Mouse (Mus musculus) olfactory bulb, adult 2 months (tissue): ENCODE measurements around the gene Prune1. TPM values are rescaled to one million over a fixed set of nuclear protein-coding genes. Genes with fewer than 3 reads are reported as not detected.

ENCODE experiments used
- H3K27ac ChIP-seq: fragments of 200-500 bp; 2 replicates; pipeline ENCODE4 v1.5.1; 2012; ENCODE audit warnings: low read depth, low read length; ENCODE audit not compliant: insufficient read depth
- H3K4me1 ChIP-seq: fragments of 200-500 bp; 2 replicates; pipeline ENCODE4 v1.6.1; 2012; ENCODE audit warnings: low read length; ENCODE audit not compliant: control insufficient read depth, insufficient read depth
- H3K4me3 ChIP-seq: fragments of 200-500 bp; 2 replicates; pipeline ENCODE4 v1.5.1; 2012; ENCODE audit warnings: mild to moderate bottlenecking, low read depth, low read length, moderate library complexity; ENCODE audit not compliant: insufficient read depth
- CTCF ChIP-seq: fragments of 200-500 bp; IDR thresholded peaks from 2 replicates; pipeline ENCODE4 v1.5.1; 2012; ENCODE audit warnings: low read depth, mild to moderate bottlenecking, low read length, moderate library complexity; ENCODE audit not compliant: insufficient read depth
- POLR2A ChIP-seq: fragments of 200-500 bp; IDR thresholded peaks from 2 replicates; pipeline ENCODE4 v1.6.1; 2012; ENCODE audit warnings: mild to moderate bottlenecking, low read depth, low read length, moderate library complexity; ENCODE audit not compliant: insufficient read depth
- WGBS: fragments of 180-500 bp; shearing (Covaris S2); methylation state at CpG from one replicate; pipeline ENCODE4 v1.1.7; 2018; 5-methylcytosine and 5-hydroxymethylcytosine counted together
- polyA plus RNA-seq: library from polyadenylated mRNA; stranded (reverse); fragments of >200 nt; gene quantifications from 2 replicates; pipeline ENCODE4 v1.2.4, GENCODE M21; 2012; ENCODE audit warnings: low replicate concordance; ENCODE audit not compliant: missing spikeins, insufficient read depth, insufficient read length

Gene Prune1
- polyA plus RNA-seq, 1 experiment: not detected

DNA sequence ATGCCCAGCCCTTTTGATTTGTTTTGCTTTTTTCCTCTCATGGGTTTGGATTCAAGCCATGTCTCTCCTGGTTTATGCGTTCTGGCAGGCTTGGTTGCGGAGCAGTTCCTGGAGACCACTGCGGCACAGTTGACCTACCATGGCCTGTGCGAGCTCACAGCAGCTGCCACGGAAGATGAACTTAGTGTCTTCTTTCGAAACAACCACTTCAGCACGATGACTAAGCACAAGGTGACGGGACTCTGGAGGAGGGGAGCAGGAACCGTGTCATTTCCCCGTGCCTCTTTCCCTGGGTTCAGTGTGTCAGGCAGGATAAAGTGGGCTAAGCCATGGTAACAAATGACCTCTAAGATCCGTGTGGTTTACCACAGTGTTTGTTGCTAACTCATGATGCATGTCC is 11.7 kb upstream of the Prune1 start:
- no peak overlapping the region for H3K4me3 ChIP-seq
- 65% methylated on average over 11 of the region's 11 CpGs for WGBS
- TF ChIP-seq CTCF: no peak
- no peak for TF ChIP-seq POLR2A
- H3K27ac ChIP-seq: no peak overlapping the region
- H3K4me1 ChIP-seq: peaks cover 4% of the 10 kb centered on the region; the same call in 1 of the 2 replicates

GRCm38 (mm10) chr3:95292899-95293298 is 11.0 kb upstream of the Prune1 start:
- H3K27ac ChIP-seq: no peak overlapping the region
- WGBS: 91% methylated on average over 2 of the region's 2 CpGs
- H3K4me3 ChIP-seq: no peak overlapping the region
- TF ChIP-seq CTCF (no peak), POLR2A (no peak)
- H3K4me1 ChIP-seq: peaks cover 4% of the 10 kb centered on the region; the same call in 1 of the 2 replicates

DNA sequence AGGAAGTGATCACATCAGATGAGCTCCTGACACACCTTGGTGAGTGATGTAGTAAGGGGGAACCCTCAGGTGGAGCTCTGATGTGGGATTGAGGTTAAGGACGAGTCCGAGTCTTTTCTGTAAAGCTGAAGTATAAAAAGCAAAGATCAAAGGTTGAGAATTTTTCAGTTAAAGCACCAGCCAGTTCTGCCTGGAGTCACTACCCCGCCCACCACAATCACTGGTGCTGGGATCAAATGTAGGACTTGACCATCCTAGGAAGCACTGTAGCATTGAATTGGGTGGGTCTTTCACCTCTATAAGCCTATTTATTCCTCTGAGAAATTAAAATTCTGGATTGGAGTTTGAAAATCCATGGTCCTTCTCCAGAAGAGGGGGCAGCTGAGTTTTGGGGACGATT is 9.2 kb upstream of the Prune1 start:
- WGBS: 91% methylated on average over 4 of the region's 4 CpGs
- Histone ChIP-seq H3K4me1 (peaks cover 9% of the 10 kb centered on the region), H3K27ac (no peak overlapping the region), H3K4me3 (no peak overlapping the region)
- no peak for TF ChIP-seq POLR2A
- no peak for TF ChIP-seq CTCF

- peaks cover 9% of the 10 kb centered on the region for H3K4me1 ChIP-seq
- WGBS: 78% methylated on average over 6 of the region's 6 CpGs
- no peak for TF ChIP-seq CTCF
- no peak for TF ChIP-seq POLR2A
- no peak overlapping the region for H3K27ac ChIP-seq
- H3K4me3 ChIP-seq: no peak overlapping the region
Observed at GRCm38 (mm10) chr3:95290156-95290555, 8.3 kb upstream of the Prune1 start.

- TF ChIP-seq CTCF (no peak), POLR2A (no peak)
- Histone ChIP-seq H3K27ac (no peak overlapping the region), H3K4me3 (no peak overlapping the region), H3K4me1 (peaks cover 13% of the 10 kb centered on the region)
- 93% methylated on average over 4 of the region's 4 CpGs for WGBS
Observed at GRCm38 (mm10) chr3:95289419-95289818, 7.5 kb upstream of the Prune1 start.

- no peak overlapping the region for H3K27ac ChIP-seq
- no peak overlapping the region for H3K4me3 ChIP-seq
- TF ChIP-seq CTCF (no peak), POLR2A (no peak)
- peaks cover 13% of the 10 kb centered on the region for H3K4me1 ChIP-seq
- WGBS: 91% methylated on average over 3 of the region's 3 CpGs
Observed at GRCm38 (mm10) chr3:95287541-95287940, 5.7 kb upstream of the Prune1 start.

GRCm38 (mm10) chr3:95286510-95286909 is 4.6 kb upstream of the Prune1 start:
- Histone ChIP-seq H3K4me3 (no peak overlapping the region), H3K4me1 (peaks cover 13% of the 10 kb centered on the region), H3K27ac (no peak overlapping the region)
- TF ChIP-seq POLR2A (no peak), CTCF (no peak)
- 59% methylated on average over 7 of the region's 7 CpGs for WGBS

GRCm38 (mm10) chr3:95286011-95286410 is 4.1 kb upstream of the Prune1 start:
- WGBS: 70% methylated on average over 5 of the region's 5 CpGs
- Histone ChIP-seq H3K4me1 (peaks cover 13% of the 10 kb centered on the region), H3K4me3 (no peak overlapping the region), H3K27ac (no peak overlapping the region)
- TF ChIP-seq POLR2A: no peak

DNA sequence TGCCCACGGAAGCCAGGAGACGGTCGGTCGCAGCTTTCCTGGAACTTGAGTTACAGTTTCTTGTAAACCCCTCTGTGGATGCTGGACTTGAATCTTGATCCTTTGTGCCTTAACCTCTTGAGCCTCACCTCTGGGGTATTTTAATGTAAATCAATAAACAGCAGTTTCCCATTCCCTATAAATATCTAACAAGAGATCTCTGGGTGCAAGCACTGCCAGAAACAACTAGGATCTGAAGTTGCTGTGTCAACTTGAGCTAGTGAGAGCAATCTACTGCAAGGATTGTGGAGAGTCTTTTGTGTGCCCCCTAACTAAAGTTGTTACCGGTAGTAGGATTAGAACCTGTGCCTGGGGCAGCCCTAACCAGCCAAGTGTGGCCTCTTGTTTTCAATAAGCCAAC is 3.5 kb upstream of the Prune1 start:
- TF ChIP-seq CTCF (no peak), POLR2A (no peak)
- WGBS: 96% methylated on average over 5 of the region's 5 CpGs
- H3K4me3 ChIP-seq: no peak overlapping the region
- H3K27ac ChIP-seq: no peak overlapping the region
- H3K4me1 ChIP-seq: peaks cover 15% of the 10 kb centered on the region

DNA sequence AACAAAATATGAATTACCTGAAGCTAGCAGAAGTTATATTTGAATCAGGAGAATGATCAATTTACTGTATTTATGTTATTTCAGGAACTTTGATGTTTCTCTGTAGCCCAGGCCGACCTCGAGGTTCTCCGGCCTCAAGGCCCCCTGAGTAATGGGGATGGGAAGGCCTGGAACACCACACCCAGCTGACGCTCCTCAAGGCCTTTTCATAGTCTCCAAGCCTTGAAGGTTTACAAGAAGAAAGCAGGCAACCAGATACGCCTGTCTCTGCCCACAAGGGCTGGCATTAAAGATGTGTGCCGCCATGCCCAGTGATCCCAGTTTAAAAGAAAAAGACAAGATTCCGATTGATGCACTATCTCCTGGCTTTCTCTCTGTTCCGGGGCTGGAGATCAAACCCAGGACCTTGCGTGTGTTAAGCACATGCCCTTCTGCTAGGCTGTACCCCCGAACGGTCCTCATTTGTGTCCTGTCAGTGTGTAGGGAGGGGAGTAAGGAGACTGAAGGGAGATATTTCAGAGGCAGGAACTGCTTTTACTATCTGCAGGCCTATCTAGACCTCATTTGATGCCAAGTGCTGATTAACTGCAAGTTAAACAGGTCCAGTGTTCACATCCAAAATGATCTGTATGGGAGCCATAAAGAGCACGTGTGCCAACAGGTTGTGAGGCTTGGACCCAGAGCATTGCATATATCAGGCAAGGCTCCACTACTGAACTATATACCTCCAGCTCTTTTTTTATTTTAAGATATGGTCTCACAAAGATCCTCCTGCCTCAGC is 2.8 kb upstream of the Prune1 start:
- Histone ChIP-seq H3K27ac (no peak overlapping the region), H3K4me3 (0 out of 2 replicates have a peak overlapping the region, but pooled peaks have one; percentile 1), H3K4me1 (peaks cover 15% of the 10 kb centered on the region)
- TF ChIP-seq POLR2A: no peak
- TF ChIP-seq CTCF: no peak
- 85% methylated on average over 12 of the region's 12 CpGs for WGBS
